Mouse (Mus musculus) frontal cortex, adult 2 months (tissue): Measurements from ENCODE around the gene Epha3. TPM values are rescaled to one million over a fixed set of nuclear protein-coding genes. Genes with fewer than 3 reads are reported as not detected.

Experiments
- DNase-seq, 2 experiments: peaks; one replicate each; pipeline ENCODE4 v3.0.0; 2022; ENCODE audit warnings: low spot score in 1 of 2; ENCODE audit errors: extremely low spot score in 1 of 2
- polyA plus RNA-seq: library from polyadenylated mRNA; depleted of rRNA; stranded (reverse); fragments of >200 nt; gene quantifications from 2 replicates; pipeline ENCODE4 v1.2.3, GENCODE M21; 2012

Epha3 gene
- polyA plus RNA-seq, 1 experiment: 8.0 TPM

GRCm38 (mm10) chr16:63793805-63794204 is 70.2 kb downstream of the Epha3 start:
- DNase-seq: peak in 1 of 2 experiments; percentile 40

GRCm38 (mm10) chr16:63792084-63792483 is 71.9 kb downstream of the Epha3 start:
- DNase-seq: no peak

GRCm38 (mm10) chr16:63783544-63783943 is 80.4 kb downstream of the Epha3 start:
- DNase-seq: no peak

- no peak for DNase-seq
Measured at GRCm38 (mm10) chr16:63782101-63782500, 81.9 kb downstream of the Epha3 start.

- no peak for DNase-seq
Measured at GRCm38 (mm10) chr16:63780151-63780550, 83.8 kb downstream of the Epha3 start.

- DNase-seq: no peak
Measured at GRCm38 (mm10) chr16:63777811-63778210, 86.2 kb downstream of the Epha3 start.

- DNase-seq: no peak
Measured at GRCm38 (mm10) chr16:63772566-63772965, 91.4 kb downstream of the Epha3 start.

GRCm38 (mm10) chr16:63767589-63767988 is 96.4 kb downstream of the Epha3 start:
- no peak for DNase-seq

GRCm38 (mm10) chr16:63761177-63761576 is 102.8 kb downstream of the Epha3 start:
- no peak for DNase-seq

- DNase-seq: no peak
Measured at GRCm38 (mm10) chr16:63760112-63760511, 103.9 kb downstream of the Epha3 start.

- DNase-seq: no peak
Measured at GRCm38 (mm10) chr16:63753052-63753451, 110.9 kb downstream of the Epha3 start.

- no peak for DNase-seq
Measured at GRCm38 (mm10) chr16:63747817-63748216, 116.2 kb downstream of the Epha3 start.

GRCm38 (mm10) chr16:63745465-63745864 is 118.5 kb downstream of the Epha3 start:
- DNase-seq: no peak

GRCm38 (mm10) chr16:63743208-63743854 is 120.6 kb downstream of the Epha3 start:
- DNase-seq: no peak

GRCm38 (mm10) chr16:63719235-63719634 is 144.7 kb downstream of the Epha3 start:
- no peak for DNase-seq

- DNase-seq: no peak
Measured at GRCm38 (mm10) chr16:63717317-63717716, 146.7 kb downstream of the Epha3 start.

- no peak for DNase-seq
Measured at GRCm38 (mm10) chr16:63706912-63707868, 156.8 kb downstream of the Epha3 start.

GRCm38 (mm10) chr16:63689371-63689770 is 174.6 kb downstream of the Epha3 start:
- no peak for DNase-seq

GRCm38 (mm10) chr16:63684211-63684610 is 179.8 kb downstream of the Epha3 start:
- no peak for DNase-seq

GRCm38 (mm10) chr16:63674426-63674825 is 189.5 kb downstream of the Epha3 start:
- DNase-seq: no peak

GRCm38 (mm10) chr16:63673236-63673840 is 190.6 kb downstream of the Epha3 start:
- DNase-seq: peak; percentile 9 to 38
